Comparison of ENCODE assay signal across 8 mouse cellular contexts in the genomic region with DNA sequence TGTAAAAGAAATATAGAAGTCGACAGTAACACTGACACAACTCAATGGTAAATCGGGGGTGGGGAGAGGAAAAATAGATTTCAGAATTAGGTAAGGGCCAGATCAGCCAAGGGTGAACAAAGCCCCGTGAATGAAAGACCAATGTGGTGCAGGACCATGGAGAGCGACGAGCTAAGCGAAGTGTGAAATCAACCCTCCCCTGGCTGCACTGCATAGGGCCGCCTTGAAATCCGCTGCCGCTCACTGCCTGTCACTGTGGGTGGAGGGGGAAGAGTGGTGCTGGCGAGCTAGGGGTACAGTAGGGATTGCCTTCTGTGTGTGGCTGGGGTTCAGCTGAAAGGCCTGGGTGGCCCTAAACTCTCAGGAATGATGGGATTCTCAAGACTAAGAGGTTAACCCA.
DNase-seq lines count a peak whose midpoint lies in the region; ATAC-seq and TF ChIP-seq lines count a peak whose summit lies in the region.
"Had no signal": no experiment of that assay in that cellular context is flagged by ENCODE, and none has a peak within 500 bp of the region (broad histone marks: within the 10 kb centered on the region; RNA-seq: fewer than 3 reads in every experiment).

No protein-coding gene starts in this region.

- no peak overlapping the region for H3K4me3 ChIP-seq in limb, embryonic 14.5 days (replicated peaks; ENCODE audit: low read length)
- H3K4me3 ChIP-seq: megakaryocyte, embryonic 14.5 days had no signal

- no peak for TF ChIP-seq POLR2A in limb, embryonic 14.5 days (IDR thresholded peaks at IDR 0.05; ENCODE audit: borderline replicate concordance, extremely low read depth, insufficient read depth, insufficient read length)

- ATAC-seq in hematopoietic stem cell, adult 5-6 weeks (replicated peaks in 1 of 2; ENCODE audit: insufficient read depth in 1 of 2, low FRiP score in 2 of 2, low TSS enrichment in 1 of 2, low read depth in 1 of 2, poor library complexity in 2 of 2, severe bottlenecking in 2 of 2) = peak; percentile 75 to 84
- no peak for ATAC-seq in limb, embryonic 14.5 days (ENCODE audit: low FRiP score, low read depth)

- peak; percentile 17 for DNase-seq in thymus, postnatal 0 days (ENCODE audit: low spot score)
- no peak for DNase-seq in thymus, adult 18-20 months
- peak; percentile 1 for DNase-seq in c-Kit-positive CD71-positive TER-119-negative erythroid progenitor cells, embryonic 14.5 days (ENCODE audit: low read depth)
- DNase-seq in limb, embryonic 14.5 days (ENCODE audit: low spot score) = peak; percentile 91
- peak; percentile 26 for DNase-seq in thymus, postnatal 25 days
- no peak for DNase-seq in MN1 (ENCODE audit: low spot score)

- no peaks in the 10 kb centered on the region for H3K4me1 ChIP-seq in limb, embryonic 14.5 days (ENCODE audit: control insufficient read depth, insufficient read depth, low read length)
- H3K4me1 ChIP-seq: megakaryocyte, embryonic 14.5 days had no signal

- H3K9me3 ChIP-seq in limb, embryonic 14.5 days (ENCODE audit: control insufficient read depth, low read length) = no peaks in the 10 kb centered on the region

- H3K9ac ChIP-seq in limb, embryonic 14.5 days (ENCODE audit: low read depth, low read length, severe bottlenecking) = no peak overlapping the region

- H3K27ac ChIP-seq in limb, embryonic 14.5 days (replicated peaks; ENCODE audit: low read depth, low read length) = no peak overlapping the region

- no peak overlapping the region for H3K4me2 ChIP-seq in limb, embryonic 14.5 days (replicated peaks; ENCODE audit: low read depth, low read length, severe bottlenecking)

- H3K36me3 ChIP-seq in limb, embryonic 14.5 days (ENCODE audit: control insufficient read depth, insufficient read depth, low read length) = no peaks in the 10 kb centered on the region

- no peaks in the 10 kb centered on the region for H3K27me3 ChIP-seq in limb, embryonic 14.5 days (ENCODE audit: control insufficient read depth, insufficient read depth, low read length)

- 12% methylated on average over 10 of the region's 10 CpGs for WGBS in limb, embryonic 14.5 days

Comparison
In these comparisons a context has a peak if more than half of its experiments do, and no peak if none do; other contexts are left out.
1. DNase-seq: peak in thymus, postnatal 0 days (single experiment), c-Kit-positive CD71-positive TER-119-negative erythroid progenitor cells, embryonic 14.5 days (single experiment), limb, embryonic 14.5 days (single experiment) and thymus, postnatal 25 days (single experiment); none in thymus, adult 18-20 months (0 of 2) and MN1 (single experiment).